Mouse (Mus musculus) lung, adult 2 months (tissue): Measurements from ENCODE around the gene Ficd. TPM values are rescaled to one million over a fixed set of nuclear protein-coding genes. Genes with fewer than 3 reads are reported as not detected.

Experiments
- DNase-seq: peaks from one replicate; pipeline ENCODE4 v3.0.0; 2022
- H3K4me1 ChIP-seq: fragments of 200-500 bp; 2 replicates; pipeline ENCODE4 v1.6.1; 2011; ENCODE audit warnings: low read length; ENCODE audit not compliant: control insufficient read depth, insufficient read depth
- H3K4me3 ChIP-seq: fragments of 200-500 bp; replicated peaks from 2 replicates; pipeline ENCODE3; 2011; ENCODE audit warnings: low read depth, mild to moderate bottlenecking, control low read depth, low read length; ENCODE audit errors: extremely low read depth
- CTCF ChIP-seq: fragments of 200-500 bp; IDR thresholded peaks from 2 replicates; pipeline ENCODE4 v1.5.1; 2011; ENCODE audit warnings: mild to moderate bottlenecking, low read length, control low read depth; ENCODE audit not compliant: insufficient read depth
- POLR2A ChIP-seq: fragments of 200-500 bp; IDR thresholded peaks from 2 replicates; pipeline ENCODE4 v1.6.1; 2011; ENCODE audit warnings: low read depth, mild to moderate bottlenecking, control low read depth, low read length, borderline replicate concordance; ENCODE audit errors: extremely low read depth
- WGBS: fragments of 180-500 bp; shearing (Covaris S2); methylation state at CpG from one replicate; pipeline ENCODE4 v1.1.7; 2018; 5-methylcytosine and 5-hydroxymethylcytosine counted together
- polyA plus RNA-seq: library from polyadenylated mRNA; depleted of rRNA; stranded (reverse); fragments of >200 nt; gene quantifications from 2 replicates; pipeline ENCODE4 v1.2.3, GENCODE M21; 2012

The Ficd gene
- polyA plus RNA-seq, 1 experiment: 10.6 TPM

DNA sequence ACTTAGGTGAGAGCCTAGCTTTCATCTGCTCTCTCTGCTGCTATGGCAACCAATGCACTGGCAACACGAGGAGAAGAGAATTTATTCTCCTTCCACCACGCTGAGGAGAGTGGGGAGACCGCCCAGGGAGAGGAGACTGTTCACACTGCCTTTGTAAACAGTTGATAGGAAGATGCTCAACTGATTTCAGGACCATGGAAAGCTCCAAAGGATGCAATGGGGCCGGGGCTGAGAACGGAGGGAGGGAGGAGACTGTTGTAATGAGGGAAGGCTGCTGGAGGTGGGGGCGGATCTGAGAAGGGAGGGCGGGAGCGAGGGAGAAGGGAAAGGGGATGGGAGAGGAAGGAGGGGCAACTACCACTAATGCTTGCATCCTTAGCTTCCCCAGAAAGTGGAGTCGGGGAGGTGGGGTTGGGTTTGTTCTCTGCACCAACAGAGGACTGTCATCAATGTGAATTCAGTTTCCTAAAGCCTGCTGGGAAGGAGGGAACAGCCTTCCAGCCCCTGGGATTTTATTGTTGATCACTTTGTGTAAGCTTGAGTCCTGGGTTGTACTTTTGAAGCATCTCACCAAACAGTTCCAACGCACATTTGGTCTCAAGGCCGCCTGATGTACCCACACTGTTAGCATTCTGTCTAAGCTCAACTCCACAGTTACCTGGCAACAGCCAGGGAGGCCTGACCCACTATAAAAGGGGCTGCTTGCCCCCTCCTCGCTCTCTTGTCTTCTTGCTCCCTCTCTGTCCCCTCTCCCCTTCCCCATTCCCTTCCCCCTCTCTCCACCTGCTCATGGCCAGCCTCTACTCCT, 18.8 kb upstream of the Ficd start:
- TF ChIP-seq CTCF: no peak
- no peak for TF ChIP-seq POLR2A
- no peak for DNase-seq
- Histone ChIP-seq H3K4me1 (no peaks in the 10 kb centered on the region), H3K4me3 (no peak overlapping the region)
- 8% methylated on average over 12 of the region's 12 CpGs for WGBS

DNA sequence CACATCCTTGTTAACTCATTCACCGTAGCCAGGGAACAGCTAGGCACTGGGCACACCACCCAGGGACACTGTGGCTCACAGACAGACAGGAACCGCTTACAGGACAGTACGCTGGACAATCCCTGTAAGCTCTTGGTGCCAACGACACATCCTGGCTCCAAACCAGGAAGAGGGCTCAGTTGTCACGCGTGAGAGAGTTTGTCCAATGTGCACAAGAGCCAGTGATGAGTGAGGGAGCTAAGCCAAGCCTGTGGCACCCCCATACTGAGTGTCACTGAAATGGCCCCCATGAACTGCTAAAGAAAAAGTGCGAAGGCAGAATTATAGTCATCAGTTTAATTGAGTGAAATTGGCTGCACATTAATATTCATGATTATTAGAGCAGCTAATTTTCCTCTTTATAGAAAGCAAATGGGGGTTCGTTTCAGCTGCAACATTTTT, 16.4 kb upstream of the Ficd start:
- H3K4me1 ChIP-seq: no peaks in the 10 kb centered on the region
- no peak overlapping the region for H3K4me3 ChIP-seq
- WGBS: 71% methylated on average over 8 of the region's 8 CpGs
- TF ChIP-seq CTCF: no peak
- DNase-seq: no peak

DNA sequence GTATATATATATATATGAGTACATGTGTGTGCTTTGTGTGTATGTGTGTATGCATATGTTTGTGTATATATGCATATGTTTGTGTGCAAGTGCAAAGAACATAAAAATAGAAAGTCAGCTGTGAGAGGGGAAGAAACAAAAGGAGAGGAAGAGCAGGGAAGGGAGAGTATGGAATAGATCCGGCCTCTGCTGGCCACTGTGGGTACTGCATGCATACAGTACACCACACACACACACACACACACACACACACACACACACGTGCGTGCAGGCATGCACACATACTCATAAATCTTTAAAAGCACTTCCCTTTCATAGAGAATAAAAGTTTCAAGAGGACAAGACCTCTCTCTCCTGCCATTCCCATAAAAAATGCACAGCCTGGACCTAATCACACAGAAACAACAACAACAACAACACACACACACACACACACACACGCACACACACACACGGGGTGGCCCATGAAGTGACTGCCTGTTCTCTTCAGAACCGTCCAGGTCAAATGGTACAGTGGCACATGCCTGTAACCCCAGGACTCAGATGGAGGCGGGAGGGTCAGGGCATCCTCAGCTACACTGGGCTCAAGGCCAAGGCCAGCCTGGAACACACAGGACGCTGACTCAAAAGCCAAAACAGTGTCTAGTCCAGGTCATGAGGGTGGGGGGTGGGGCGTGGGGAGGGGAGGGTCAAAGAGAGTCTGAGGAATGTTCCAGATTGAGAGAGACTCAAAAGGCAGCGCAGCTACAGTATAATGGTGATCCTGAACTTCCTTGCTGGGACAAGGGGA, 13.2 kb upstream of the Ficd start:
- TF ChIP-seq POLR2A: no peak
- TF ChIP-seq CTCF: no peak
- H3K4me1 ChIP-seq: no peaks in the 10 kb centered on the region
- WGBS: 77% methylated on average over 10 of the region's 10 CpGs
- no peak for DNase-seq
- H3K4me3 ChIP-seq: no peak overlapping the region

DNA sequence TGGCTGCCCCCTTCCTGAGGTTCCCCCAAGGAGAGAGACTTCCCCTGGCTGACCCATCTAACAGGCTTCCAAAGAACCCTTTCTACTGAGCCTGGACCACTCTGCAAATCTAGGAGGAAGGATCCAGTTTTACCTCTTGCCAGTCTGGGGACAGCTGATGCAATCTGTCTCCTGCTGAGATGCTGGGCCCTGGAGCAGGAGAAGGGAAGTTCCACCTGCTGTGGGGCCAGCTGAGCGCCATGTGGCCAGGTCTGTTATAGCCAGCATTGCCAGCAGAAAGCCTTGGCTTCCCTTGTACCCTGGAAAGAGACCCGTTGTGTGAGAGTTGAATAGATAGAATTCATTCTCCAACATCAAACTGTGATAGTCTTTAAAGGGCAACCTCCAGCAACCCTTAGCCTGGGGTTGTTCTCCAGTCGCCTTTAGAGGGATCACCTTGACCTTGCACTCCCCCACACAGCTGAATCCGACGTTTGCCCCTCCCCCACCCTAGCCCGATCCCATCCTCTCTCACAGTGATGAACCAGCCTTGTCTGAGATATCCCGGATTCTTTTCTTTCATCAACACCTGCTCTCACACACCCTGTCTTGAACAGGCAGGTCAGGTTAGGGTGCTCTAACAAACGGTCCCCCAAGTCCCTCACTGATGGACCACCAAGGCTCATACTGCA, 11.9 kb upstream of the Ficd start:
- Histone ChIP-seq H3K4me3 (no peak overlapping the region), H3K4me1 (no peaks in the 10 kb centered on the region)
- WGBS: 36% methylated on average over 8 of the region's 8 CpGs
- no peak for DNase-seq
- TF ChIP-seq POLR2A: no peak
- TF ChIP-seq CTCF: no peak

DNA sequence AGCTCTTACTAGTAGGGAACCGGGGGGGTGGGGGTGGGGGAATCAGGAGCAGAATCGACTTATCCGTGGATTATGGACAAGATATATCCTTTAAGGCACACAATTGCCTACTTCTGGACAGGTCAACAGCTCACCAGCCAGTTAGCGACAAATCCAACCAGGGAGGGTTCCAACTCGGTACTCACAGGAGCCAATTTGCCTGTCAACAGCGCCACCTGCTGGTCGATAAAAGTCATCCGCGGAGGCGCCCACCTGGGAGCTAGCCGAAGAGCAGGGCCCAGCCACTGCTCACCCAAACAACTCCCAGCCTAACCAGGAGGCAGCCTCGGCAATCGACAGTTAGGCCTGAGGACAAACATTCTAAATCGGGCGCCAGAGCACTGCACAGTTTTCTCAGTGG, 11.2 kb upstream of the Ficd start, which contains the start of gene 1700069L16Rik:
TSS of gene 1700069L16Rik (minus strand) at position 327 of the 400 bp plus-strand sequence.
- Histone ChIP-seq H3K4me1 (no peaks in the 10 kb centered on the region), H3K4me3 (no peak within 1 kb of the TSS)
- 4% methylated on average over 15 of the region's 15 CpGs for WGBS
- TF ChIP-seq CTCF (peak; percentile 84), POLR2A (no peak)
- DNase-seq: peak; percentile 76

DNA sequence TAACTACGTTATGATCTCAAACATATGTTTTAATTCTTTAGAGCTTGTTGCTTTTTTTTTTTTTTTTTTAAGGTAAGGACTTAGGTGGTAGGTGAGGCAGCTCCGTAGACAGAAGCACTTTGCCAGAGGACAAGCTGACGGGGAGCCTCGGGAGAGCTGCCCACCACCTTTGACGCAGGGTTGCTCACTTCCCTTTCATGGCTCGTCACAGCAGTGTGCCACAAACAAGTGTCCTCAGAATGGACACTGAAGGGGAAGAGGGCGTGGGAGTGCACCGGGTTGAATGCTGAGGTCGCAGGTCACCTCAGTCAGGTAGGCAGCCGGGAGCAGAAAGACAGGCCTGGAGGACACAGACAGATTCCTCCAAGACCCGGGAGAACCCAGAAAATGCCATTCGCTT, 10.2 kb upstream of the Ficd start:
- TF ChIP-seq CTCF: no peak
- TF ChIP-seq POLR2A: no peak
- DNase-seq: no peak
- Histone ChIP-seq H3K4me3 (no peak overlapping the region), H3K4me1 (no peaks in the 10 kb centered on the region)
- WGBS: 65% methylated on average over 12 of the region's 12 CpGs

DNA sequence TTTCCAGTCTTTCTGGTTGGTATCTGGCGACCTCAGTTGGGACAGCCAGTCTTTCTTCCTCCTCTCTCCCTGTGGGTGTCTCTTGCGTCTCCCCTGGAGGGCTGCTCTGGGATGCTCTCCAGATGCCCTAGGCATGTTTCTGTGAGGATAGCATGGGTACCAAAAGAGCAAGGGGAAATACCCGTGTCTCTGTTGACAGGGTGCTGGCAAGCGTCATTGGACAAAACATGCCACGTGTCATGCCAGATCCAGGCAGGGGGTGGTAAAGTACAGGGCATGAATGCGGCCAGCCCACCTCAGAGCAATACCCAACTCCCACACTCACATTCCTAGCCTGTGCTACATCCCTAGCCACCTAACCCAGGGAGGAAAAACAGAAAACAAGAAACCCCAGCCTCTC, 9.0 kb upstream of the Ficd start:
- H3K4me3 ChIP-seq: no peak overlapping the region
- DNase-seq: no peak
- TF ChIP-seq CTCF (no peak), POLR2A (no peak)
- no peaks in the 10 kb centered on the region for H3K4me1 ChIP-seq
- WGBS: 71% methylated on average over 6 of the region's 6 CpGs

DNA sequence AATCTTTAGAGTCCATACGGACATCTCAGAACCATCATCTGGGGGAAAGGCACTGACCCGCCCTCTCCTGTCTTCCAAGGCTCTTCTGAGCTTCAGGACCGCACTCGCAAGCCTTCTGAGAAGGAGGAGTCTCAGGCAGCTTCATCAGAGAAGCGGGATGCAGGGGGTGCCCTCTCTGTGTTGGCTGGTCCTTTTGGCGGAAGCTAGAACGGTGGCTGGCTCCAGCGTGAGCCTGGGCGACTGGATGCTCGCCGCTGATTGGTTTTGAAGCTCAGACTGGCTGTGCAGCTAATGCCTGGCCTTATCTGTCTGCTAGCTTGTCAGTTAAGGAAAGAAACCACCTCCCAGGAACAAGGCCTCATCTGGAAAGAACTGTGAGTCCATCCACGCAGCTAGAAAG, 8.4 kb upstream of the Ficd start:
- no peak overlapping the region for H3K4me3 ChIP-seq
- TF ChIP-seq CTCF (no peak), POLR2A (no peak)
- 63% methylated on average over 12 of the region's 12 CpGs for WGBS
- DNase-seq: no peak
- H3K4me1 ChIP-seq: no peaks in the 10 kb centered on the region

DNA sequence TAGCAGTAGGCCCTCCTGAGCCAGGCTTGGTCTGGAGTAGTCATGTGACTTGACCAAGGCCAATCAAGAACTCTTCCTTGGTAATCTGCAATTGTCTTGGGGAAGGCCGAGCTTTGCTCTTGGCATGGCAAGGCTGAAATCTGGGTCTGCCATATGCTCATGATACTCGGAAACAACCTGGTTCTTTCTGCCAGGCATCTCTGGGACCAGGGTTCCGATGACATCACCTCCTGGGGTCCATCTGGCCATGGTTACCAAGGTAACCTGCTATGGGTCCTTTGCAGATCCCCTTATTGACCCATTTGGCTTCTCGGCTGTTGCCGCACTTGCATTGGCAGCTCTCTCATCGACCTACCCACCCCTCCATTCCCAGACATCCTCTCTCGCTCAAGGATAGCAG, 7.6 kb upstream of the Ficd start:
- DNase-seq: no peak
- Histone ChIP-seq H3K4me3 (no peak overlapping the region), H3K4me1 (no peaks in the 10 kb centered on the region)
- TF ChIP-seq POLR2A (no peak), CTCF (no peak)
- 84% methylated on average over 7 of the region's 7 CpGs for WGBS
